Mouse (Mus musculus) thymus, adult 2 months (tissue): ENCODE results near the gene Dock1.

Experiments used
- CTCF ChIP-seq: fragments of 200-500 bp; IDR thresholded peaks from 2 replicates; pipeline ENCODE4 v1.5.1; 2012; ENCODE audit warnings: mild to moderate bottlenecking, control low read depth, low read length, moderate library complexity, borderline replicate concordance; ENCODE audit not compliant: control insufficient read depth, poor library complexity, insufficient read depth; ENCODE audit errors: extremely low read depth
- POLR2A ChIP-seq: fragments of 200-500 bp; IDR thresholded peaks from 2 replicates; pipeline ENCODE4 v1.6.1; 2012; ENCODE audit warnings: mild to moderate bottlenecking, low read length, control low read depth, moderate library complexity; ENCODE audit not compliant: control insufficient read depth, poor library complexity, insufficient read depth; ENCODE audit errors: extremely low read depth

DNA sequence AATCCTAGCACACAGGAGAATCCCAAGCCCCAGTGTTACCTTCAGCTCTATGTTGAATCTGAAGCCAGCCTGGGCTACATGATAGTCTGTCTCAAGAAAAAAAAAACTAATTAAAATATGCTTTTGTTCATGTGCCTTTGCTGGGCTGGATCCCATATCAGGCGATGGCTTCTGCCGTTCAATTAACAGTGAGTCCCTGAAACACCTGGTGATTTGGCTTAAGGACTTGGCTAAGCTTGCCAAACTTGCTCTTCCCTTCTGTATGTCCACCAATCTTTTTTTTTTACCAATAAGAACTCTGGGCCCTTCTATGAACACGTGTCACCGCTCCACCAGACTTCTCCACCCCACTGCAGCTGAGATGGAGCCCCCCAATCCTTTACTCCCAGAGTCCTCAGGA, 474.3 kb downstream of the Dock1 start:
- TF ChIP-seq CTCF (no peak), POLR2A (no peak)
